Mouse (Mus musculus) kidney, adult 10 weeks (tissue): Measurements from ENCODE around the gene AC141477.1. TPM values are rescaled to one million over a fixed set of nuclear protein-coding genes. Genes with fewer than 3 reads are reported as not detected.

Experiments used
- polyA plus RNA-seq: library from polyadenylated mRNA; stranded (reverse); fragments of 350-450 nt; fragmentation: Illumina TruSeq; extraction: RNeasy Lipid Tissue Mini Kit (QIAGEN cat#74804); gene quantifications from one replicate; pipeline ENCODE4 v1.2.3, GENCODE M21; 2014; ENCODE audit warnings: low read depth, low replicate concordance

The AC141477.1 gene
- not detected for polyA plus RNA-seq

GRCm38 (mm10) chr10:76440281-76440680 is at the start of gene AC141477.1:
Gene AC141477.1 (minus strand): TSS chr10:76440444.

DNA sequence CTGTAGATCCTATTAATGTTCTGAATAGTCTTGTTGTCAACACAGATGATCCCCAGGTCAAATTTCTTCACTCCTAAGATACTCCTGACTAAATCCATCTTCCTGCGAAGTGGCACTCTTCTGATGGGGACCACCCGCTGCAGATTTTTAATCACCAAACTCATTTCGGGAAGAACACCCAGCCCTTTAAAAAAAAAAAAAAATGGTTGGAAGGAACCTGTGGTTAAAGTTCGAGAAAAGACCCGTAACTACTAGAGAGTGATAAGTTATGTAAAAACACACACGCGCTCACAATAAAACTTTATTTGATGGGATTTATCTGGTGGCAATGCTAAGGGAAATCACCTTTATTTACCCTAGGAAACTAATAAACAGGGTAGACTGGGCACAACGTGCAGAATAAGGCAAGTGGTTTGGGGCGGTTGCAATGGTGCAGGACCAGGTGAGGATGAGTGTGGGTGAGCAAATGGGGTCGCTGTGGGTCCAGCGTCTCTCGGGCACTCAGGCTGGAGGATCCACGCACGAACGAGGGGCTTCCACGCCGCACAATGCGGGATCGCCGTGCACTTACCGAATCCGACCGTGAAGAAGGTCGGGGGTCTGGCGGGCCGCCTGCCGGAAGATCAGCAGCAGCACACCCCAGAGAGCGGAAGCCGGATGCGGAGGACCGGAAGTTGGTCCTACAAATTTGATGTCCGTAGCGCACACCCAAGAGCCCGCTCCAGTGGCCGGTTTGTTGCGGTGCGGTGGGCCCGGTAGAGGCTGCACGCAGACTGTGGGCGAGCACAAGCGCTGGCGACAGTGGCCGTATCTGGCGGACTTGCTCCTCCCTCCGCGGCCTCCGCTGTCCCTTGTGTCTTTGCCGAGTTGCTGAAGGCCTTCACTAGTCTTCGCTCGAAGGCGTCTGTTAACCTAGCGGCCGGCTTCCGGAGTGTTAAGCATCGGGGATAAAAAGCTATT is 28.2 kb upstream of the AC141477.1 start, which contains the start of the genes Mcm3ap and Ybey:
Mcm3ap (plus strand) TSS at position 725 of the 960 bp plus-strand sequence.
Ybey (minus strand) TSS at position 912 of the 960 bp plus-strand sequence.

DNA sequence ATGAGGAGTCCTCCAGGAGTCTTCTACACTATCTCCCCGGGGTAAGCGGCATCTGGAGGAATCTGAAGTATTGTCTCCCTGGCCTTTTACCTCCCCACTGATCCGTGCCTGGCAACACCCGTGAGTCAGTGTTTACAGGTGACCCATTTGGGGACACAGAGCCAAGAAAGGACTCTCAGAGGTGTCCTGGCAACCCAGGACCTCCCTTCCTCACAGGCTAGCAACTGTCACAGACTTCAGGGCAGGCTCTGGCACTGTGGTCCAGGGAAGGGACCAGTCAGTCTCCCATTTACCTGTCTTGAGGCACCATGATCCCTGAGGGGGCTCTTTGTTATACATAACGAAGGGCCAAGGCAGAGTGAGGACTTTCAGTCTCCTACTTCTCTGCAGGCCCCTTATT is 8.6 kb upstream of the AC141477.1 start, which contains the start of gene 2610028H24Rik:
2610028H24Rik (plus strand) TSS at position 231 of the 400 bp plus-strand sequence.

DNA sequence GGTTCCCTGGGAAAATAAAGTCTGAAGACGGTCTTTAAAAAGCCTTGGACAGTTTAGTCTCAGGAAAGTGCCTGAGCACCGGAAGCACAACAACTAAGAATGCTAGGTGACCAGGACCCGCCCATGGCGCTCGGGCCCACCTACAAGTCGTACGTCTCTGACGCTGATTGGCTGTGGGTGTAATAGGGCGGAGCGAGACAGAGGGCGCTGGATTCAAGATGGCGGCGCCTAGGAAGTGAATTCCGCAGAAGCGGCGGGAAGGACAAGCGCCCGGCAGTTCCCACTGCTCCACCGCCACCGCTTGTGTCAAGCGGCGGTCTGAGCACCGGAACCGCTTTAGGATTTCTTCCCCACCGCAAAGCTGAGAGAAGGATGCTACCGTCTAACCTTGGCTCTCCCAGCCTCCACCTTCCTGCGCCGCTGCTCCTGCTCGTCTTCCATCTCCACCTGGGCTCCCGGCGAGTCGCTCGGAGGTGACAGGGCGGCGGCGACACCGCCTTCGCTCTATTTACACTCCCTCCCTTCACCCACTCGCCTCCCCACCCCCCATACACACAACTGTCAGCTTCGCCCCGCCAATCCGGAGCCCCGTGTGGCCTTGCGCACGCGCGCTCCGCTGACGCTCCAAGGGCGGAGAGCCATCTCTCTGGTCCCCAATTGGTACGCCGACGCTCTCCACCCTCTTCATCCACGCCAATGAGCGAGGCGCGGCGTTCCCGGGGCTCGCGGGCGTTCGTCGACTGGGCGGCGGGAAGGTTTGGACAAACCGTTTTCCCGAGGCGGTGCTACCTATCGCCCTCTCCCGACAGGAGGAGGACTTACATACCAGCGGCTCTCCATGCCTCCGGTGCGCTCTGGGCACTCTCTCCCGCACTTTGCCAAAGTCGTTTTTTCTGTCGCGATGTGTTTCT is 2.2 kb upstream of the AC141477.1 start, which contains the start of gene Pcnt:
Pcnt (minus strand) TSS at position 609 of the 911 bp plus-strand sequence.

Other genes with a start within 250 kb of the AC141477.1 start
- 1.5 TPM for gene Prmt2, start 202.6 kb downstream of the AC141477.1 start, polyA plus RNA-seq
- not detected for gene S100b, start 186.6 kb downstream of the AC141477.1 start, polyA plus RNA-seq
- 8.6 TPM for gene Dip2a, start 95.2 kb downstream of the AC141477.1 start, polyA plus RNA-seq
- 7.2 TPM for gene Pcnt, start 2.3 kb upstream of the AC141477.1 start, polyA plus RNA-seq
- gene 2610028H24Rik, start 8.6 kb upstream of the AC141477.1 start, polyA plus RNA-seq, result not detected
- gene Mcm3ap, start 28.5 kb upstream of the AC141477.1 start, polyA plus RNA-seq, result 8.9 TPM
- gene Ybey, start 28.7 kb upstream of the AC141477.1 start, polyA plus RNA-seq, result 2.3 TPM
- gene Lss, start 91.1 kb upstream of the AC141477.1 start, polyA plus RNA-seq, result 3.5 TPM
- not detected for gene Spatc1l, start 121.8 kb upstream of the AC141477.1 start, polyA plus RNA-seq
- 0.57 TPM for gene Ftcd, start 135.2 kb upstream of the AC141477.1 start, polyA plus RNA-seq
- gene Col6a2, start 183.2 kb upstream of the AC141477.1 start, polyA plus RNA-seq, result 0.69 TPM